9 mouse cellular contexts compared by ENCODE assay signal in genomic region chr8:95054927-95055510, GRCm38 (mm10). TPM values are rescaled to one million over a fixed set of nuclear protein-coding genes. Genes with fewer than 3 reads are reported as not detected.
DNase-seq lines count a peak whose midpoint lies in the region; ATAC-seq and TF ChIP-seq lines count a peak whose summit lies in the region.
"Had no signal": no experiment of that assay in that cellular context is flagged by ENCODE, and none has a peak within 500 bp of the region (broad histone marks: within the 10 kb centered on the region; RNA-seq: fewer than 3 reads in every experiment).

TSS of gene Drc7 (plus strand) at chr8:95055103.

- no peaks in the 10 kb centered on the region for H3K9me3 ChIP-seq in kidney, embryonic 15.5 days (replicated peaks)
- no peaks in the 10 kb centered on the region for H3K9me3 ChIP-seq in forebrain, embryonic 16.5 days (ENCODE audit: control insufficient read depth, low read length)
- no peaks in the 10 kb centered on the region for H3K9me3 ChIP-seq in heart, embryonic 11.5 days (replicated peaks; ENCODE audit: control insufficient read depth, low read length)

- H3K4me1 ChIP-seq in kidney, embryonic 15.5 days: no peaks in the 10 kb centered on the region
- H3K4me1 ChIP-seq in forebrain, embryonic 16.5 days (replicated peaks; ENCODE audit: control insufficient read depth, insufficient read depth, low read length): no peaks in the 10 kb centered on the region
- H3K4me1 ChIP-seq in thymus, adult 2 months (replicated peaks; ENCODE audit: control insufficient read depth, insufficient read depth, low read length): peaks cover 17% of the 10 kb centered on the region
- H3K4me1 ChIP-seq in heart, embryonic 11.5 days (ENCODE audit: control insufficient read depth, insufficient read depth, low read length): no peaks in the 10 kb centered on the region

- no peak within 1 kb of the TSS for H3K27ac ChIP-seq in kidney, embryonic 15.5 days
- no peak within 1 kb of the TSS for H3K27ac ChIP-seq in forebrain, embryonic 16.5 days (ENCODE audit: low read length)
- no peak within 1 kb of the TSS for H3K27ac ChIP-seq in thymus, adult 2 months (ENCODE audit: control insufficient read depth, insufficient read depth, low read length)
- H3K27ac ChIP-seq in heart, embryonic 11.5 days (ENCODE audit: low read depth, low read length): no peak within 1 kb of the TSS

- no peak for TF ChIP-seq POLR2A in thymus, adult 2 months (IDR thresholded peaks at IDR 0.05; ENCODE audit: control insufficient read depth, extremely low read depth, insufficient read depth, low read length, poor library complexity)

- TF ChIP-seq CTCF in thymus, adult 2 months (IDR thresholded peaks at IDR 0.05; ENCODE audit: borderline replicate concordance, control insufficient read depth, extremely low read depth, insufficient read depth, low read length, poor library complexity): no peak

- ATAC-seq in kidney, embryonic 15.5 days (replicated peaks; ENCODE audit: low FRiP score): peak; percentile 62
- peak; percentile 85 for ATAC-seq in forebrain, embryonic 16.5 days
- no peak for ATAC-seq in heart, embryonic 11.5 days (replicated peaks; ENCODE audit: insufficient number of reproducible peaks, low FRiP score, low TSS enrichment)

- no peaks in the 10 kb centered on the region for H3K36me3 ChIP-seq in kidney, embryonic 15.5 days
- H3K36me3 ChIP-seq in forebrain, embryonic 16.5 days (ENCODE audit: control insufficient read depth, insufficient read depth): no peaks in the 10 kb centered on the region
- H3K36me3 ChIP-seq in thymus, adult 2 months (ENCODE audit: control insufficient read depth, insufficient read depth, low read length): no peaks in the 10 kb centered on the region
- no peaks in the 10 kb centered on the region for H3K36me3 ChIP-seq in heart, embryonic 11.5 days (ENCODE audit: control insufficient read depth, insufficient read depth, low read length)

- no peak for DNase-seq in kidney, adult 8-10 months
- DNase-seq in brain, adult 2 months (ENCODE audit: low read depth, low spot score): peak; percentile 62
- DNase-seq in lung, postnatal 14 days: peak; percentile 8
- no peak for DNase-seq in thymus, adult 2 months
- DNase-seq in urinary bladder, postnatal 14 days (ENCODE audit: low spot score): no peak

- no peak within 1 kb of the TSS for H3K4me2 ChIP-seq in kidney, embryonic 15.5 days
- H3K4me2 ChIP-seq in forebrain, embryonic 16.5 days (ENCODE audit: low read length): 0 out of 2 replicates have a peak within 1 kb of the TSS, but pooled peaks have one; percentile 7
- H3K4me2 ChIP-seq in heart, embryonic 11.5 days: no peak within 1 kb of the TSS

- H3K9ac ChIP-seq in kidney, embryonic 15.5 days: no peak within 1 kb of the TSS
- H3K9ac ChIP-seq in forebrain, embryonic 16.5 days (replicated peaks; ENCODE audit: low read depth, low read length): no peak within 1 kb of the TSS
- no peak within 1 kb of the TSS for H3K9ac ChIP-seq in heart, embryonic 11.5 days (ENCODE audit: low read depth, low read length)

- 20% methylated on average over 2 of the region's 2 CpGs for WGBS in kidney, embryonic 15.5 days
- WGBS in forebrain, embryonic 16.5 days: 27% methylated on average over 2 of the region's 2 CpGs
- 75% methylated on average over 2 of the region's 2 CpGs for WGBS in thymus, adult 2 months
- 27% methylated on average over 2 of the region's 2 CpGs for WGBS in heart, embryonic 11.5 days (ENCODE audit: insufficient replicate concordance)

- H3K27me3 ChIP-seq in kidney, embryonic 15.5 days: no peaks in the 10 kb centered on the region
- H3K27me3 ChIP-seq in forebrain, embryonic 16.5 days (replicated peaks; ENCODE audit: control insufficient read depth, insufficient read depth, low read length): no peaks in the 10 kb centered on the region
- H3K27me3 ChIP-seq in thymus, adult 2 months (ENCODE audit: control insufficient read depth, insufficient read depth, low read length): no peaks in the 10 kb centered on the region
- H3K27me3 ChIP-seq in heart, embryonic 11.5 days (ENCODE audit: control insufficient read depth, insufficient read depth, low read length): no peaks in the 10 kb centered on the region

- H3K4me3 ChIP-seq in kidney, embryonic 15.5 days (replicated peaks): no peak within 1 kb of the TSS
- no peak within 1 kb of the TSS for H3K4me3 ChIP-seq in forebrain, embryonic 16.5 days (replicated peaks; ENCODE audit: low read length)
- H3K4me3 ChIP-seq in thymus, adult 2 months (ENCODE audit: control insufficient read depth, insufficient read depth, low read length): no peak within 1 kb of the TSS
- no peak within 1 kb of the TSS for H3K4me3 ChIP-seq in heart, embryonic 11.5 days (ENCODE audit: low read depth, low read length)

RNA-seq across cellular contexts. Expression of gene Drc7, which starts in this region (rescaled TPM):
- not detected in 2 replicates for polyA plus RNA-seq in kidney, embryonic 15.5 days (2015; fragmentation: Nextera tagmentation; extraction: Ambion mirVana)
- polyA plus RNA-seq in forebrain, embryonic 16.5 days (2015; fragmentation: Nextera tagmentation; extraction: Ambion mirVana): 1.1 and 1.3 TPM in 2 replicates
- polyA plus RNA-seq in thymus, adult 2 months (2012; rRNA removed): 2.6 and 2.7 TPM in 2 replicates
- polyA plus RNA-seq in heart, embryonic 11.5 days (2014; fragmentation: Nextera tagmentation; extraction: Ambion mirVana): not detected in 2 replicates
- polyA plus RNA-seq: large intestine, adult 2 months had no signal

Comparison
In these comparisons a context has a peak if more than half of its experiments do, and no peak if none do; other contexts are left out.
1. Peak in ATAC-seq in kidney, embryonic 15.5 days; RNA of the gene not detected or under 1 TPM.
2. DNase-seq: peak in brain, adult 2 months (single experiment) and lung, postnatal 14 days (single experiment); none in kidney, adult 8-10 months (0 of 2), thymus, adult 2 months (single experiment) and urinary bladder, postnatal 14 days (single experiment).